Mouse (Mus musculus) small intestine, adult 2 months (tissue): ENCODE data around the gene Pdia3.

Experiments
- CTCF ChIP-seq: fragments of 200-500 bp; IDR thresholded peaks from 2 replicates; pipeline ENCODE4 v1.5.1; 2012; ENCODE audit warnings: low read depth, mild to moderate bottlenecking, control low read depth, inconsistent platforms, low read length, moderate library complexity, mixed read lengths; ENCODE audit not compliant: insufficient replicate concordance, insufficient read length; ENCODE audit errors: extremely low read depth
- POLR2A ChIP-seq: fragments of 200-500 bp; IDR thresholded peaks from 2 replicates; pipeline ENCODE4 v1.6.1; 2012; ENCODE audit warnings: low read depth, mild to moderate bottlenecking, control low read depth, inconsistent platforms, low read length, moderate library complexity

GRCm38 (mm10) chr2:121483576-121483975 is 70.0 kb downstream of the Pdia3 start:
- TF ChIP-seq CTCF (no peak), POLR2A (no peak)
